Mouse (Mus musculus): ENCODE measurements around the gene Xylt1. TPM values are rescaled to one million over a fixed set of nuclear protein-coding genes. Genes with fewer than 3 reads are reported as not detected.

The Xylt1 gene
- polyA plus RNA-seq, 1 experiment from 2014 or later = 2.1 TPM

- Histone ChIP-seq H3K36me3 (ENCODE audit: control insufficient read depth, insufficient read depth, low read length) (no peaks in the 10 kb centered on the region), H3K9ac (ENCODE audit: low read depth, low read length) (no peak overlapping the region), H3K27me3 (ENCODE audit: control insufficient read depth, insufficient read depth, low read length) (no peaks in the 10 kb centered on the region), H3K4me2 (replicated peaks; ENCODE audit: low read depth, low read length) (no peak overlapping the region), H3K27ac (ENCODE audit: low read depth, low read length) (no peak overlapping the region), H3K9me3 (ENCODE audit: control insufficient read depth, low read length) (no peaks in the 10 kb centered on the region), H3K4me1 (replicated peaks; ENCODE audit: control insufficient read depth, insufficient read depth, low read length) (no peaks in the 10 kb centered on the region), H3K4me3 (ENCODE audit: low read depth, low read length) (no peak overlapping the region)
- no peak for ATAC-seq (ENCODE audit: low FRiP score)
- 81% methylated on average over 11 of the region's 11 CpGs for WGBS
- DNase-seq (ENCODE audit: low spot score) = no peak
Measured at GRCm38 (mm10) chr7:117567653-117568340, 187.0 kb downstream of the Xylt1 start.

- Histone ChIP-seq H3K4me1 (replicated peaks; ENCODE audit: control insufficient read depth, insufficient read depth, low read length) (no peaks in the 10 kb centered on the region), H3K27me3 (ENCODE audit: control insufficient read depth, insufficient read depth, low read length) (no peaks in the 10 kb centered on the region), H3K27ac (ENCODE audit: low read depth, low read length) (no peak overlapping the region), H3K4me3 (ENCODE audit: low read depth, low read length) (no peak overlapping the region), H3K9ac (ENCODE audit: low read depth, low read length) (no peak overlapping the region), H3K4me2 (replicated peaks; ENCODE audit: low read depth, low read length) (no peak overlapping the region), H3K9me3 (ENCODE audit: control insufficient read depth, low read length) (no peaks in the 10 kb centered on the region), H3K36me3 (ENCODE audit: control insufficient read depth, insufficient read depth, low read length) (no peaks in the 10 kb centered on the region)
- DNase-seq (ENCODE audit: low spot score) (no peak), ATAC-seq (ENCODE audit: low FRiP score) (no peak)
- 88% methylated on average over 2 of the region's 2 CpGs for WGBS
Measured at GRCm38 (mm10) chr7:117571131-117571530, 190.4 kb downstream of the Xylt1 start.

GRCm38 (mm10) chr7:117571713-117572112 lies 190.9 kb downstream of the Xylt1 start:
- H3K27me3 ChIP-seq (ENCODE audit: control insufficient read depth, insufficient read depth, low read length) = no peaks in the 10 kb centered on the region
- 89% methylated on average over 5 of the region's 5 CpGs for WGBS
- no peaks in the 10 kb centered on the region for H3K4me1 ChIP-seq (replicated peaks; ENCODE audit: control insufficient read depth, insufficient read depth, low read length)
- ATAC-seq (ENCODE audit: low FRiP score) (no peak), DNase-seq (ENCODE audit: low spot score) (no peak)
- H3K9me3 ChIP-seq (ENCODE audit: control insufficient read depth, low read length) = no peaks in the 10 kb centered on the region
- H3K36me3 ChIP-seq (ENCODE audit: control insufficient read depth, insufficient read depth, low read length) = no peaks in the 10 kb centered on the region
- no peak overlapping the region for H3K4me3 ChIP-seq (ENCODE audit: low read depth, low read length)
- no peak overlapping the region for H3K4me2 ChIP-seq (replicated peaks; ENCODE audit: low read depth, low read length)
- no peak overlapping the region for H3K9ac ChIP-seq (ENCODE audit: low read depth, low read length)
- no peak overlapping the region for H3K27ac ChIP-seq (ENCODE audit: low read depth, low read length)

- DNase-seq (ENCODE audit: low spot score) (no peak), ATAC-seq (ENCODE audit: low FRiP score) (no peak)
- Histone ChIP-seq H3K9ac (ENCODE audit: low read depth, low read length) (no peak overlapping the region), H3K36me3 (ENCODE audit: control insufficient read depth, insufficient read depth, low read length) (no peaks in the 10 kb centered on the region), H3K4me2 (replicated peaks; ENCODE audit: low read depth, low read length) (no peak overlapping the region), H3K9me3 (ENCODE audit: control insufficient read depth, low read length) (no peaks in the 10 kb centered on the region), H3K27ac (ENCODE audit: low read depth, low read length) (no peak overlapping the region), H3K27me3 (ENCODE audit: control insufficient read depth, insufficient read depth, low read length) (no peaks in the 10 kb centered on the region), H3K4me1 (replicated peaks; ENCODE audit: control insufficient read depth, insufficient read depth, low read length) (no peaks in the 10 kb centered on the region), H3K4me3 (ENCODE audit: low read depth, low read length) (no peak overlapping the region)
- 78% methylated on average over 6 of the region's 6 CpGs for WGBS
Measured at GRCm38 (mm10) chr7:117573170-117573569, 192.4 kb downstream of the Xylt1 start.

GRCm38 (mm10) chr7:117575417-117575816 lies 194.6 kb downstream of the Xylt1 start:
- WGBS = 45% methylated on average over 4 of the region's 4 CpGs
- Histone ChIP-seq H3K27me3 (ENCODE audit: control insufficient read depth, insufficient read depth, low read length) (no peaks in the 10 kb centered on the region), H3K4me3 (ENCODE audit: low read depth, low read length) (no peak overlapping the region), H3K9me3 (ENCODE audit: control insufficient read depth, low read length) (no peaks in the 10 kb centered on the region), H3K27ac (ENCODE audit: low read depth, low read length) (no peak overlapping the region), H3K4me1 (replicated peaks; ENCODE audit: control insufficient read depth, insufficient read depth, low read length) (no peaks in the 10 kb centered on the region), H3K36me3 (ENCODE audit: control insufficient read depth, insufficient read depth, low read length) (no peaks in the 10 kb centered on the region), H3K9ac (ENCODE audit: low read depth, low read length) (no peak overlapping the region), H3K4me2 (replicated peaks; ENCODE audit: low read depth, low read length) (no peak overlapping the region)
- DNase-seq (ENCODE audit: low spot score) (no peak), ATAC-seq (ENCODE audit: low FRiP score) (no peak)

GRCm38 (mm10) chr7:117577035-117577434 lies 196.3 kb downstream of the Xylt1 start:
- H3K27me3 ChIP-seq (ENCODE audit: control insufficient read depth, insufficient read depth, low read length) = no peaks in the 10 kb centered on the region
- no peaks in the 10 kb centered on the region for H3K36me3 ChIP-seq (ENCODE audit: control insufficient read depth, insufficient read depth, low read length)
- no peak overlapping the region for H3K4me3 ChIP-seq (ENCODE audit: low read depth, low read length)
- DNase-seq (ENCODE audit: low spot score) (no peak), ATAC-seq (ENCODE audit: low FRiP score) (no peak)
- H3K4me2 ChIP-seq (replicated peaks; ENCODE audit: low read depth, low read length) = no peak overlapping the region
- H3K9me3 ChIP-seq (ENCODE audit: control insufficient read depth, low read length) = no peaks in the 10 kb centered on the region
- H3K27ac ChIP-seq (ENCODE audit: low read depth, low read length) = no peak overlapping the region
- WGBS = 94% methylated on average over 6 of the region's 6 CpGs
- no peaks in the 10 kb centered on the region for H3K4me1 ChIP-seq (replicated peaks; ENCODE audit: control insufficient read depth, insufficient read depth, low read length)
- no peak overlapping the region for H3K9ac ChIP-seq (ENCODE audit: low read depth, low read length)

- Histone ChIP-seq H3K9me3 (ENCODE audit: control insufficient read depth, low read length) (no peaks in the 10 kb centered on the region), H3K4me1 (replicated peaks; ENCODE audit: control insufficient read depth, insufficient read depth, low read length) (no peaks in the 10 kb centered on the region), H3K27ac (ENCODE audit: low read depth, low read length) (no peak overlapping the region), H3K27me3 (ENCODE audit: control insufficient read depth, insufficient read depth, low read length) (no peaks in the 10 kb centered on the region; the same call in 1 of the 2 replicates), H3K9ac (ENCODE audit: low read depth, low read length) (no peak overlapping the region), H3K36me3 (ENCODE audit: control insufficient read depth, insufficient read depth, low read length) (no peaks in the 10 kb centered on the region), H3K4me2 (replicated peaks; ENCODE audit: low read depth, low read length) (no peak overlapping the region), H3K4me3 (ENCODE audit: low read depth, low read length) (no peak overlapping the region)
- ATAC-seq (ENCODE audit: low FRiP score) = no peak
- WGBS = 85% methylated on average over 5 of the region's 5 CpGs
- no peak for DNase-seq (ENCODE audit: low spot score)
Measured at GRCm38 (mm10) chr7:117585164-117585563, 204.4 kb downstream of the Xylt1 start.

GRCm38 (mm10) chr7:117586811-117587210 lies 206.0 kb downstream of the Xylt1 start:
- DNase-seq (ENCODE audit: low spot score) (no peak), ATAC-seq (ENCODE audit: low FRiP score) (no peak)
- Histone ChIP-seq H3K27me3 (ENCODE audit: control insufficient read depth, insufficient read depth, low read length) (no peaks in the 10 kb centered on the region; the same call in 1 of the 2 replicates), H3K4me2 (replicated peaks; ENCODE audit: low read depth, low read length) (no peak overlapping the region), H3K9ac (ENCODE audit: low read depth, low read length) (no peak overlapping the region), H3K36me3 (ENCODE audit: control insufficient read depth, insufficient read depth, low read length) (no peaks in the 10 kb centered on the region), H3K4me1 (replicated peaks; ENCODE audit: control insufficient read depth, insufficient read depth, low read length) (no peaks in the 10 kb centered on the region), H3K9me3 (ENCODE audit: control insufficient read depth, low read length) (no peaks in the 10 kb centered on the region), H3K27ac (ENCODE audit: low read depth, low read length) (no peak overlapping the region), H3K4me3 (ENCODE audit: low read depth, low read length) (no peak overlapping the region)

- no peaks in the 10 kb centered on the region; the same call in 1 of the 2 replicates for H3K27me3 ChIP-seq (ENCODE audit: control insufficient read depth, insufficient read depth, low read length)
- H3K4me3 ChIP-seq (ENCODE audit: low read depth, low read length) = no peak overlapping the region
- H3K9me3 ChIP-seq (ENCODE audit: control insufficient read depth, low read length) = no peaks in the 10 kb centered on the region
- no peak overlapping the region for H3K9ac ChIP-seq (ENCODE audit: low read depth, low read length)
- H3K27ac ChIP-seq (ENCODE audit: low read depth, low read length) = no peak overlapping the region
- WGBS = 89% methylated on average over 6 of the region's 6 CpGs
- no peaks in the 10 kb centered on the region for H3K36me3 ChIP-seq (ENCODE audit: control insufficient read depth, insufficient read depth, low read length)
- no peak for ATAC-seq (ENCODE audit: low FRiP score)
- no peak for DNase-seq (ENCODE audit: low spot score)
- H3K4me1 ChIP-seq (replicated peaks; ENCODE audit: control insufficient read depth, insufficient read depth, low read length) = no peaks in the 10 kb centered on the region
- H3K4me2 ChIP-seq (replicated peaks; ENCODE audit: low read depth, low read length) = no peak overlapping the region
Measured at GRCm38 (mm10) chr7:117587234-117587929, 206.6 kb downstream of the Xylt1 start.

Data from hindbrain, embryonic 11.5 days (tissue).